Mouse (Mus musculus) B cell, adult 2 months (primary cell): ENCODE measurements around the gene Ifit2.
"Not testable (repeated sequence)": the region's sequence is repeated elsewhere in the genome, so short reads cannot be mapped to it uniquely, and the experiment has no call there.

Experiments
- DNase-seq, 2 experiments: peaks; one replicate each; pipeline ENCODE4 v3.0.0; 2022

Gene Ifit2

DNA sequence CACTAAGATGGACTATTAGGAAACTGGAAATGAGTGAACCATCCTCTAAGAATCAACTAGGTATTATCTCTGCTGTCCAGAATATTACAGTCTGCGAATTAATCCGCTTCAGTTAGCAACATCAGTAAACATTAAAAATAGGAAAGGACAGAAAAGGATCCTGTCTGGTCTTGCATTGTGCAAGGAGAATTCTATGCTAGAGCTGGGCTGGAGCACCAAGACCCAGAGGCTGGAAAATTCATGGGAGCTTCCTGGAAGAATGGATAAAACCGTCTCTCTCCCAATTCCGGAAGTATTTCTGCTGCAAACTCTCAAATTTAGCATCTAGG lies 325 bp upstream of the Ifit2 start:
- no peak for DNase-seq

DNA sequence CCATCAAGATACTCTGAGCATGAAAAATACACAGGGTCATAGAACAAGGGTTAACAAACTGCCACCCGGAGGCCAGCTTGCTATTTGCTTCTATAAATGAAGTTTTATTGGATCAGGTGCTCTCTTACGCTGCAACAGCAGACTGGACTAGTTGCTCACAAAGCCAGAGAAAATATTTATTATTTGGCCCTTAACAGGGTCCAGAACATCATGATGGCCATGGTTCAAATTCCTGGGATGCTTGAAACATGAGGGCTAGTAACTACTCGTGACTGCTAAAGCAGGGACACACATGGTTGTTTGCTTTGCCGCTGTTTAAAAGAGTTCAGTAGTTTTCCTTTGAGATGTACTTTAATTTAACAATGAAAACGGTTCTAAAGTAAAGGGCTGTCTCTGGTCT lies 1.5 kb downstream of the Ifit2 start:
- no peak for DNase-seq

DNA sequence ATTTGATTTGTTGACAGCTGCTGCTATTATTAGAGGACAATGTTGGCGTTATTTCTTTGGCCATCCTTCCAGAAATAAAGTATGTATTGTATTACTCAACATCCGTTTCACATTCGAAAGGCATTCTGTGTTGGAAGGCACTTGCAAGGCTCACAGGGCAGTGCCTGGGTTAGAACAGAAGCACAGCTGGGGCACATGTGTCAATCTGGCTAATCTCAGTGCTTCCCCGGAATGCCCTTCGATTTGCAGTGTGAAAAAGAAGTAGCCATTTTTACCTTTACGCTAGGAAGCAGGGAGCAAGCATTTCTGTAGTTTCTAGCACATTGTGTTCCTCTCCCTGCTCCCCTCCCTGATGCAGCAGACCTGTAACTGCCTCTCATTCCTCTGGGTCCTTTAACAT lies 2.5 kb downstream of the Ifit2 start:
- DNase-seq: no peak

DNA sequence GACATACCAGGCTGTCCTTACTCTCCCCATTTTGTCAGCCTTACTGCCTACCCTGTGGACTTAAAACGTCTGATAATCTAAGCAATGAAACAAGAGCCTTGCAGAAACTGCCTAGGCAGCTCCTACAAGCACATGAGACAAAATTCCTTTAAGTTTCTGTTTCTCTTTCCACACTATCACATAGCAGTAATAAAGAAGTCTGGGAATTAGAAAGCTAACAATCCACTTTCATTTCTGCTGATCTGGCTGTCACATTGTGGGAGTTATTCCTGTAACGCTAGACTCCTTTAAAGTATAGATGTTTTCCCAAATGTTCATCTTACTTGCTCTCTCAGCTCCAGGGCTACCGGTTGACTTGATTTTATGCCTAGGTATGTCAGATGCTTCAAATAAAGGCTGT lies 3.0 kb downstream of the Ifit2 start:
- DNase-seq: no peak

DNA sequence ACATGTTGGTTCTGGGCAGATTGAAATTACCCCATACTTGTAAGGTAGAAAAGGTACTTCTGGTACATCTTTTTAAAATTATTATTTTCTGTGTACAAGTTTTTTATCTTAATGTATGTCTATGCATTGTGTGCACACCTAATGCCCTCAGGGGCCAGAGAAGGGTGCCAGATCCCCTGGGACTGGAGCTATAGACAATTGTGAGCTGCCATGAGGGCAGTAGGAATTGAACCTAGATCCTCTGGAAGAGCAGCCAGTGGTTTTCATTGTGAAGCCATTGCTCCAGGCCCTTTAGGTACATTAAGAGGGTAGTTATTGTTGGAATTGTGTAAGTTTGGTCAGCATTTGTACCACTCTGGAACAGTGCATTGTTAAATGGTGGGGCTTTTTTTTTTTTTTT lies 3.6 kb downstream of the Ifit2 start:
- no peak for DNase-seq

DNA sequence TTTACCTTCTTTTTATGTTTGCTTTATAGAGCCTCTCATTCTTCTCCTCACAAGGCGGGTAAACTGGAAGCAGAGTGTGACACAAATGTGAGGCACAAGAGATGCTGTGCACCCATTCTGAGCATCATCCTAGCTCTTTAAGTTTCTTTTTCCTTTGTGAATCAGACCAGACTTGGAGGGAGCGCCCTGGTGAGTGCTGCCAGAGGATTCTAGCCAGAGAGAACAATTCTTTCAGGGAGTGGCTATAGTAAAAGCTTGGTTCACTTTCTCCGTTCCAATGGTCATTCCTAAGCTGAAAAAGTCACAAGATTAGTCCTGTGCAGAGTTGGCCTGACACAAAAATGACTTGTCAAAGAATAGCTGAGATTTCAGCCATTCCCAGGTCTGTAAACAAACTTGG lies 6.1 kb downstream of the Ifit2 start:
- DNase-seq: no peak

DNA sequence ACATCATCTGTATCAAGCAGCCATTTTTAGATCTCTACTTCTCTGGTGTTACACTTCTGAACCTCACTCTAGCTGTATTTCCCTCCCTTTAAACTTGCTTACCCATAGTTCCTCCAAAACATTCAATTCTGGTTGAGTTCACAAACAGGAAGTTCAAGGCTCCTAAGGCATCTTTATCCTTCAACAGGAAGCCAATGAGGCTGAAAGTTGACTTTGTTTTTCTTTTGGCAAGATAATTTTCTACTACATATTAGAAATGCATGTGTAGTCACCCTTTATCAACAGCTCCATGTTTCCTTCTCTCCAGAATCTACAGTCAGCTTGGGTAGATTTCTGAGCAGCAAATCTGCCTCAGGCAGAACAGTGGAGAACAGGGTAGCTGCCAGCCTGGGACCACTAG lies 12.1 kb downstream of the Ifit2 start:
- no peak for DNase-seq

DNA sequence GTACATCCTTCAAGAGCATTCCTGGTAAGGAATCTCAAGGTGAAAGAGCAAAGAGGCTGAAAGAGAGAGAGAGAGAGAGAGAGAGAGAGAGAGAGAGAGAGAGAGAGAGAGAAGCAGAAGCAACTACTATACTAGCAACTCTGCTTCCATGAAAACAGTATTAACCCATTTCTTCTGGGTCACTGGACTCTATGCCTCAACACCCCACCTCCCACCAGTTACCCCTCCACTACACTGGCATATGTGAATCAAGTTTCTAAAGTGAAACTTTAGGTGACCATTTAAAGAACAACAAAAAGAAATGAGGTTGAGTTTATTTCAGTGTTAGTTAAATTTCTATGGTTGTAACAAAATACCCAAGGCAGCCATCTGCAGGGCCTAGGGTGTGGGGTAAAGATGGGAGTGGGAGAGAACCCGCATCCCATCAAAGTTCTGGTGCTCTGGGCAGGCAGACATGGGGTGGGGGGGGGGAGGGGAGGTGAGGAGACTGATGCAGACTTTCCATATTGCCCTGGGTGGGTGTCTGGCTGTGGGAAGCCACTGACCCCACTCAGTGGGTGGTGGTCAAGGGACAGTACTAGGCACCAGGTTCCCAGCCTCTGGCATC lies 15.8 kb downstream of the Ifit2 start:
- no peak for DNase-seq

DNA sequence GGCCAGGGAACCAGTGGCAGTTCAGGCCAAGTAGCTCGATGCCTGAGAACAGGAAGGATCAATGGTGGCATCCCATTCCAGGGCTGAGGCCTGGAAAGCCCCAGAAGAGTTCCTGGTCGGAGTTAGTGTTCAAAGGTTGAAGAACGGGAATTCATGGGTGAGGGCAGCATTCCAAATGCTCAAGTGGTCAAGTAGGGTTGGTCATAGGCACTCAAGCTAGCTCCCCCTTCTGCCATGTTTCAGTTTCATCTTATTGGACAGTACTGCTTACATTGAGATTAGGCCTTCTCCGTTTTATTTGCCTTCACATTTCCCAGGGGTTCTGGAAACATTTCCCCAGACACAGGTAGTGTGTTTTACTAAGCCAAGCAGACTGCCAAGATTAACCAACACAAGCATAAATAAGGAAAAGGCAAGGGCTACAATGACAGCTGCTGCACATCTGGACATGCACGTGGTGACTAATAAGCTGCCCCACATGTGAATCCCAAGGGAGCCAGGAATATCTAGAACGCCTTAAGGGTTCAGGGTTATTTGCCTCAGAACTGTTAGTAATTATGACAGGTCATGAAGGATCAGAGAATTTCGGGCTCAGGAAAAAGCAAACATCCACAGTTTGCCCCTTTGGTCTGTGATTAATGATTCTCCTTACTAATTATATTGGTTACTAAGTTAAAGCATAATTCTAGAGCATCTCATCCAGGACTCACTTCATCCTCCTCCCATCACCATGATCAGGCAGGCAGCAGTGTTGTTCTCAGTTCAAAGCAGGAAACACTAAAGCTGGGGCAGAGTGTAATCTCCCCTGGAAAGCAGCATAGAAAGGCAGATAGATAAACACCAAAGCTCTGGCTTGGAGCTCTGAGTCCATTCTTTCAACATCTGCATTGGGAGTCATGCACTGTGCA lies 18.7 kb downstream of the Ifit2 start:
- DNase-seq: no peak

DNA sequence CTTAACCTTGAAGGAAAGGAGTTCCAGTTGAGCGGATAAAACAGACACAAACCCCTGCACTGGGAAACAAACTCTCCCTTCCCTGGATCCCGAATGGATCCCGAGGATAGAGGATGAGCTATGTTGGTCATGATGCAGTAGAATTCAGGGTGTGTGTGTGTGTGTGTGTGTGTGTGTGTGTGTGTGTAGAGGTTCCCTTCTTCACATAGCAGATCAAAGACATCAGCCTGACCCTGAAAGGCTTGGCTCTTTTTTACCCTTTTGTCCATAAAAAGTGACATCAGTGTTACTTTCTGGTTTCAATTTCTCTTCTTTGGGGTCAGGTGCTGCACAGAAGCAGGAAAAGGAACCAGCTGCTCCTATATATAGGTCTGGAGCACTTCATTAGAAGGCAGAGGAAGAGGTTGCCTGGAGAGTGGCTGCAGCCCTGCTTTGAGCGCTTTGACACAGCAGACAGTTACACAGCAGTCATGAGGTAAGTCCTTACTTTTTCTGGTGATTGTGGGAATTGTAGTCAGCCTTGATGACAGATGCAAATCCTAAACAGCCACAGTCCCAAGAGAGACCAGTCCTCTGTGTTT lies 19.5 kb downstream of the Ifit2 start:
- DNase-seq: peak; percentile 19 to 32

DNA sequence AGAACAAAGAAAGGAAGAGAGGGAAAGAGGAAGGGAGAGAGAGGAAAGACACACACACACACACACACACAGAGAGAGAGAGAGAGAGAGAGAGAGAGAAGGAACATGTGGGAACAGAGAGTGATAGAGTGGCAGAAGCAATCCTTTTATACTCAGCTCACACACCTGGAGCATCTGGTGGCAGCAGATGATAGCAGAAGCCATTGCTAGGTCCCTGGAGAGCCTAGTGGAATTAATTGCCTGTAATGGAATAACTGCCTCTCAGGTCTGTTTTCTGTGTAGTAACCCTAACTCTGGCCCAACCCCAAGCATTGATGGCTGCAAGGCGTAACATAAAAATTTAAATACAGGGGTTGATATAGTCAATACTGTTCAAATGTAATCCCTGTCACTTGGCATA lies 20.6 kb downstream of the Ifit2 start:
- no peak for DNase-seq

DNA sequence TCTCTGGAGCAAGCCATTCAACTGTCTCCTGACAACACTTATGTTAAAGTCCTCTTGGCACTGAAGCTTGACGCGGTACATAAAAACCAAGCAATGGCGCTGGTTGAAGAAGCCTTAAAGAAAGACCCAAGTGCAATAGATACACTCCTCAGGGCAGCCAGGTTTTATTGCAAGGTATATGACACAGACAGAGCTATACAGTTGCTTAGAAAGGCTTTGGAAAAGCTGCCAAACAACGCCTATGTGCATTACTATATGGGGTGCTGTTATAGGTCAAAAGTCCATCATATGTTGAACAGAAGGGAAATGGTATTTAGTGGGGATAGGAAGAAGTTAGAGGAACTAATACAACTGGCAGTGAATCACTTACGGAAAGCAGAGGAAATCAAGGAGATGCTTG lies 23.2 kb downstream of the Ifit2 start:
- DNase-seq: no peak

DNA sequence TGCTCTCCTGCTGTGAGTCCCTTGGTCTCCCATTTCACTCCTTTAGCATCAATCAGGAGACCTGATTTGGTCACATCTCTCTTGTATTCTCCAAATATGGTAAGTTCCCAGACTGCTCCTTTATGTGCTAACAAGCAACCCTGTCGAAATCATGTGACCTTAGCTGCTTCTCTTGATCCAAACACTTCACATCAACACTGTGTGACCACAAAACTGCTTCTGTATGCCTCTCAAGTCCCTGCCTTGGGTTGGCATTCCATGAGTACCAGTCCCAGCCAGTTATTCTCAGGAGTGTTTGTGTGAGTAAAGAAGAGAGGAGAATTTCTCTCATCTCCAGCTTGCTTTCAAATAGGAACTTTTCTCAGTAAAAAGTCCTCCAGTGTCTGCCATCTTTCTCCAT lies 26.6 kb downstream of the Ifit2 start:
- no peak for DNase-seq

DNA sequence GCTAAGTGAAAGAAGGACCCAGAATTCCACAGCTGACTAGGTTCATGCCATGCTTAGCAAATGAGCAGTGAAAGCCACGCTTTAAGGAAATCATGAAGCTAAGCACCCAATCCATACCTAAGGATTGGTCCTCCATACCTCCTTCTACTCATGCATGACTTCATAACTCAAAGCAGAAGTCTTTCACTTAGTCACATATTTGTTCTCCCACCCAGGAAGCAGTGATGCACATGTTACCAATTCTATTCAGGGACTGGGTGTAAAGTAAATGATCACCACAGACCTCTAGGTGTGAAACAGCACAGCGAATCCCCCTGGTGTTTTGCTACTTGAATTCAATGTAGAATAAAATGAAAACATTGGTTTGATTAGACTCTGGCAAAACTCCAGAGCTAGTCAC lies 32.2 kb downstream of the Ifit2 start:
- not testable (repeated sequence) for DNase-seq

DNA sequence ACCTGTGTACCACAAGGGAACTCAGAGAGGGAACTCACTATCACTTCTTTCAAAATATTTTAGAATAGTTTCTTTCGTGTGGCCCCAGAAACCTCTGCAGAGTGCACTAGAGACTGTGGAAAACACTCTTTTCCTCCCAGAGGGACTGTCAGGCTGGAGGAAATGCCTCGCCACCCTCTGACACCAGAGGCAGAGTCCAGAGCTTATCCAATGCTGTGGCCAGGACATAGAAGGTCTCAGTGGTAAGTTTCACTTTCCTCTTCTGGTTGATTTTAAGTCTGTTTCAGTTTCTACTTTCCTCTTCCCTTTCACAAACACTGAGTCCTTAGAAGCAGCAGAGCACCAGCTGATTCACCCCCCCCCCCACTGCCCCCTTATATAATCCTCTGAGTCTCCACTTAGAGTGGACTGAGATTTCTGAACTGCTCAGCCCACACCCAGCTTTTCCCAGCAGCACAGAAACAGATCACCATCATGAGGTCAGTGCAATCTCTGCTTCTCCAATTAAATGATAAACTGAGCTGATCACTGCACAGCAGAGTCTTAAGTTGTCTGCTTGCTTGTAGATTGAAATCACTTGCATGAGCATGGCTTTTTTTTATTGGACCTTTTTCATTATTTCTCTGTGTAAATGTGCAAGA lies 32.8 kb downstream of the Ifit2 start, which contains the start of gene Ifit3:
Ifit3 (plus strand) TSS at position 406 of the 641 bp plus-strand sequence.
- peak in 1 of 2 experiments; percentile 34 for DNase-seq

DNA sequence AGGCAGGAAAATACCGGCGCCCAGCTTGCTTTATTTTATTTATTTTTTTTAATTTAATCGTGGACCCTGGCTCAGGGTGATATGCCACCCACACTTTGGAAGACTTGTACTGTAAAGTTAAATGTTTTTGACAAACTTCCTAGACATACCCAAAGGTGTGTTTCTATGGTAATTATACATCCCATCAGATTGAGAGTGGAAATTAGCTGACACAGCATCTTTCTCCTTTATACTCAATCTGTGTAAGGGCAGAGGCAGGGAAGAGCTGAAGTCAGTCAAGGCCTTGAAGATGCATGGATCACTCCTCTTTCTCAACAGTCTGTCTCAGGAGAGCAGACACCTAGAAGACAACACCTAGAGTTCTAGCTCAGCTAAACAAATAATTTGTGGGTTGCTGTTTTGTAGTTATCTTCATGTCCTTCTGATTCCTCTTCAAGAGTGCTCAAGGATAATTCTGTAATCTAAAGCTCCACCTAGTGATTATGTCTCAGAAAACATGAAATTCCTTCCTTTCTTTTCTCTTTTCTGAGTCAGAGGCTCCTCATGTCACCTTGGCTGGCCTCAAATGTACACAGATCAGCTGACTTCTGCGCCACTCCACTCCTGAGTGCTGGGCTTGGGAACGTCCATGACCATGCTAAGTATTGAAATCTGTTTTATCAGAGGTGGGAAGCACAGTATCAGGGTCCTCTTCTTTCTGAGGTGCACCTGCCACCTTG lies 35.4 kb downstream of the Ifit2 start:
- DNase-seq: not testable (repeated sequence)

DNA sequence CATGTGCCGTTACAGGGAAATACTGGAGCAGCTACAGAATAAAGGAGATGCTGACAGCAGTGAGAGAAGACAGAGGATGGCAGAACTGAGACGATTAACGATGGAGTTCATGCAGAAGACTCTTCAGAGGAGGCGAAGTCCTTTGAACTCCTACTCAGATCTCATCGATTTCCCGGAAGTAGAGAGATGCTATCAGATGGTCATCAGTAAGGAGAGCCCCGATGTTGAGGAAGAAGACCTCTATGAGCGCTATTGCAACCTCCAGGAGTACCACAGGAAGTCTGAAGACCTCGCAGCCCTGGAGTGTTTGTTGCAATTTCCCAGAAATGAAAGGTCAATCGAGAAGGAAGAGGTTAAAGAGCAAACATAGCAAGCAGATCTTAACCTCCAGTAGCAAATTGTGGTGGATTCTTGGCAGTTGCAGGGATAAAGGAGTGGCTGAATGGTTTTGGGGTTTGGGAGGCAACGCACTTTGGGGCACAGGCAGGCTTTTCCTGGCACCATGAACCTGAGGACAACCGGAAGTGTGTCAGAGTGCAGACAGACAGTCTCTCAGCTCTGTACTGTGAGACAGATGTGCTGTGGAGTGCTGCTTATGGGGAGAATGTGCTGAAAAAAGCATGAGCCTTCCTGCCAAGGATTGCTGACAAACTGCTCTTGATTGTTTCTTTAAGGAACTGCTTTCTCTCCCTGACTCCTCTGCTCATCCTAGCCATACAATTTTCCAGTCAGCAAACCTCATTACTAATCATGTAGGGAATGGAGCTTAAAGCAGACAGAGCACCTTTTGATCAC lies 37.6 kb downstream of the Ifit2 start:
- not testable (repeated sequence) for DNase-seq

DNA sequence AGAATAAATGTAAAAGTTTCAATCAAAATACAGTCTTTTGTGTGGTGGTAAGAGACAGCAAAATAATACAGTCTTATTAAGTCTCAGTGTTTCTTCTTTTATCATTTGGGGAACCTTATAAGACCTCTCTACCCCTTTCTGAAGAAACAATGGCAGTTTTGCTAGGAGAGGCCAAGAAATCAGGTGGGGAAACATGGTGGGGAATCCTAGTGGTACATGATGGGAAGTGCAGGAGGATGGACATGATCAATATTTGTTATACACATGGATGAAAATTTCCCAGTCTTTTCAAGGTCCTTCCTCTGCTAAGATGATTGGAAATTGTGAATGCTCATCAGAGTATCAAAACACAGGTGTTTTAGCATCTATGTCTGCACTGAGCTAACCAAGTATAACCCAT lies 38.5 kb downstream of the Ifit2 start:
- no peak for DNase-seq

DNA sequence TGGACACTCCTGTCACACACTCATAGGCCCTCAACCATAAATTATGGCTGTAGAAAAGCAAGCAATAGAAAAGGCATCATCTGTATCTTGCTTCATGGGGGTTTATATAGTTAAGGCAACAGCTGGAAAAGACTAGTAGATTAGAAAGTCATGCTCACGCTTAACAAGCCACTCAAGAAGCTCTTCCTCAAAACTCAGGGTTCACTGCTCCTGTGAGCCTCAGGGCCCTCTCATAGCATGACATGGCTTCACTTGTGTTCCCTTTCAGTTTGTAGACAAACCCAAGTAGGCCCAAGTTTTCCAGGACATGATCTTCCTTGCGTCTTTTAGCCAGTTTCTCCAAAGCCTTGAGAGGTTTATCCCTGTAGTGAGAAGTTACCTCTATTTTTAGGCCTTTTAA lies 43.0 kb downstream of the Ifit2 start:
- peak in 1 of 2 experiments; percentile 44 for DNase-seq

DNA sequence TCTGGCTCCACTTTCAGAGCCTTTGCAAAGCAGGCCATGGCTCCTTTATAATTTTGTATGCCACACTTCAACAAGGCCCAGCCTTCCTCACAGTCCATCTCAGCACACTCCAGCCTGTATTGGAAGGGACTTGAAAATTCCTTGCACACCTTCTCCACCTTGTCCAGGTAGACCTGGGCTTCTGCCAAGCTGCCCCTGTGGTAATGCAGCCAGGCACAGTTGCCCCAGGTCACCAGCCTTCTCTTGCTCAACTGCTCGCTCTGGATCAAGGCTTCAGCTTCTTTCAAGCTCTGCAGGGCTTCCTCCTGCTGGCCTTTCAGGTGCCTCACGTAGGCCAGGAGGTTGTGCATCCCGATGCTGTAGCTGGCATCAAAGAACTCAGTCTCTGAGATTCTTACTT lies 44.0 kb downstream of the Ifit2 start:
- DNase-seq: not testable (repeated sequence)

DNA sequence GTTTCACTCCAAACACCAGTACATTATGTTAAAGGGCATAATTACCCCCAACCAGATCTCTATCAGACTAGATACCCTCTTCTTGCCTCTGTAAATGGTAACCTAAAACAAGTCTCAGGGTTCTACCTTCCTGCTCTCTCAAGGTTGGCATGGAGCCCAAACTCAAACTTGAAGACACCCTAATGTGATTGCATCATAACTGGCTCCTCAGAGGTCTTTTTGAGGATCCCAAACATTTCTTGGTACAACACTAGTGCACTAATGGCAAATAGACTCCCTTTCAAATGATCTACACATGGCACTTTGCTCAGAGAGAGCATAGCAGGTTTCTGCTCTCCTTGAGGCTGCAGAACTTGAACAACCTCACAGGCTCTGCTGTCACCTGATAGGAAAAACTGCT lies 46.3 kb downstream of the Ifit2 start:
- DNase-seq: no peak

DNA sequence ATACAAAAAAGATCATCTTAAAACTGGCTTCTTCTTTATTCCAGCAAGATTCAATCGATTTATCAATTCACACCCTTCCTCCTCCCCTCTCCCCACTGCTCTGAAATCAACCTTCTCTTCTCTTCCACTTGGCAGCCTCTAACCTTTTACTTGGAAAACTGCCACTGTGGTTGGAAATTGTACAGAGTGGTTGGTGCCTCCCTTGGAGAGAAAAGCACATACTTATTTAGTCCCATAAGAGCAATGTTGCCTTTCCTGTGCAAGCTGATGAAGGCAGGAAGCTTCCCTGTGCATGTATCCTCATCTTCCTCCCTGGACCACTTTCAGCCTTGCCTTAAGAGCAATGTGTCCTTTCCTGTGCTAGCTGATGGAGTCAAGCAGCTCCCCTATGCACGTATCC lies 47.8 kb downstream of the Ifit2 start:
- no peak for DNase-seq
